Mouse (Mus musculus): ENCODE measurements around the gene Uhrf2. TPM values are rescaled to one million over a fixed set of nuclear protein-coding genes. Genes with fewer than 3 reads are reported as not detected.

The Uhrf2 gene
- polyA plus RNA-seq, 1 experiment from 2014 or later: 57.3 TPM

GRCm38 (mm10) chr19:30029002-30029710 lies 1.2 kb upstream of the Uhrf2 start:
- Histone ChIP-seq H3K4me2 (peak overlapping the region; percentile 84), H3K4me1 (replicated peaks) (peaks cover 36% of the 10 kb centered on the region), H3K4me3 (peak overlapping the region; percentile 100), H3K36me3 (no peaks in the 10 kb centered on the region), H3K27me3 (no peaks in the 10 kb centered on the region), H3K27ac (replicated peaks) (peak overlapping the region; percentile 96), H3K9me3 (no peaks in the 10 kb centered on the region), H3K9ac (peak overlapping the region; percentile 100; the same call in 1 of the 2 replicates)
- WGBS: 16% methylated on average over 11 of the region's 11 CpGs
- no peak for ATAC-seq (ENCODE audit: low read depth)

- WGBS: under 1% methylated on average over 90 of the region's 92 CpGs
- Histone ChIP-seq H3K9ac (peak overlapping the region; percentile 100), H3K4me2 (peak overlapping the region; percentile 84), H3K9me3 (no peaks in the 10 kb centered on the region), H3K27me3 (no peaks in the 10 kb centered on the region), H3K36me3 (no peaks in the 10 kb centered on the region), H3K4me3 (peak overlapping the region; percentile 100), H3K27ac (replicated peaks) (peak overlapping the region; percentile 96), H3K4me1 (replicated peaks) (peaks cover 50% of the 10 kb centered on the region)
- peak; percentile 29; the same call in 1 of the 2 replicates for ATAC-seq (ENCODE audit: low read depth)
Measured at GRCm38 (mm10) chr19:30030636-30031467, 539 bp downstream of the Uhrf2 start.

- H3K4me1 ChIP-seq (replicated peaks): peaks cover 56% of the 10 kb centered on the region
- H3K27ac ChIP-seq (replicated peaks): peak overlapping the region; percentile 96; the same call in 1 of the 2 replicates
- no peaks in the 10 kb centered on the region for H3K27me3 ChIP-seq
- H3K4me3 ChIP-seq: peak overlapping the region; percentile 100
- H3K4me2 ChIP-seq: peak overlapping the region; percentile 84
- no peaks in the 10 kb centered on the region for H3K9me3 ChIP-seq
- no peaks in the 10 kb centered on the region for H3K36me3 ChIP-seq
- under 1% methylated on average over 7 of the region's 7 CpGs for WGBS
- no peak for ATAC-seq (ENCODE audit: low read depth)
- peak overlapping the region; percentile 100 for H3K9ac ChIP-seq
Measured at GRCm38 (mm10) chr19:30031468-30031931, 1.2 kb downstream of the Uhrf2 start.

GRCm38 (mm10) chr19:30032206-30032605 lies 1.9 kb downstream of the Uhrf2 start:
- no peak for ATAC-seq (ENCODE audit: low read depth)
- peaks cover 63% of the 10 kb centered on the region for H3K4me1 ChIP-seq (replicated peaks)
- no peak overlapping the region for H3K27ac ChIP-seq (replicated peaks)
- 34% methylated on average over 3 of the region's 3 CpGs for WGBS
- no peaks in the 10 kb centered on the region for H3K36me3 ChIP-seq
- peak overlapping the region; percentile 100 for H3K4me3 ChIP-seq
- no peaks in the 10 kb centered on the region for H3K27me3 ChIP-seq
- H3K9ac ChIP-seq: peak overlapping the region; percentile 100
- no peaks in the 10 kb centered on the region for H3K9me3 ChIP-seq
- peak overlapping the region; percentile 84 for H3K4me2 ChIP-seq

- Histone ChIP-seq H3K9ac (no peak overlapping the region), H3K27ac (replicated peaks) (no peak overlapping the region), H3K27me3 (no peaks in the 10 kb centered on the region), H3K9me3 (no peaks in the 10 kb centered on the region), H3K4me2 (no peak overlapping the region), H3K36me3 (0 out of 2 replicates have a peak, but pooled peaks cover 3% of the 10 kb centered on the region), H3K4me3 (no peak overlapping the region), H3K4me1 (replicated peaks) (peaks cover 56% of the 10 kb centered on the region)
- 65% methylated on average over 3 of the region's 3 CpGs for WGBS
- no peak for ATAC-seq (ENCODE audit: low read depth)
Measured at GRCm38 (mm10) chr19:30035361-30035760, 5.0 kb downstream of the Uhrf2 start.

- Histone ChIP-seq H3K4me2 (no peak overlapping the region), H3K4me1 (replicated peaks) (no peaks in the 10 kb centered on the region), H3K9me3 (no peaks in the 10 kb centered on the region), H3K36me3 (peaks cover 28% of the 10 kb centered on the region), H3K27me3 (no peaks in the 10 kb centered on the region), H3K9ac (no peak overlapping the region), H3K4me3 (no peak overlapping the region), H3K27ac (replicated peaks) (no peak overlapping the region)
- WGBS: 89% methylated on average over 2 of the region's 2 CpGs
- no peak for ATAC-seq (ENCODE audit: low read depth)
Measured at GRCm38 (mm10) chr19:30043691-30044090, 13.4 kb downstream of the Uhrf2 start.

- WGBS: 97% methylated on average over 1 of the region's 1 CpGs
- no peak for ATAC-seq (ENCODE audit: low read depth)
- Histone ChIP-seq H3K27ac (replicated peaks) (no peak overlapping the region), H3K4me1 (replicated peaks) (no peaks in the 10 kb centered on the region), H3K4me2 (no peak overlapping the region), H3K9me3 (no peaks in the 10 kb centered on the region), H3K9ac (no peak overlapping the region), H3K4me3 (no peak overlapping the region), H3K36me3 (peaks cover 25% of the 10 kb centered on the region), H3K27me3 (no peaks in the 10 kb centered on the region)
Measured at GRCm38 (mm10) chr19:30044630-30045029, 14.3 kb downstream of the Uhrf2 start.

GRCm38 (mm10) chr19:30045857-30046256 lies 15.5 kb downstream of the Uhrf2 start:
- WGBS: 70% methylated on average over 1 of the region's 1 CpGs

GRCm38 (mm10) chr19:30050584-30050983 lies 20.3 kb downstream of the Uhrf2 start:
- Histone ChIP-seq H3K27me3 (no peaks in the 10 kb centered on the region), H3K4me3 (no peak overlapping the region), H3K4me1 (replicated peaks) (no peaks in the 10 kb centered on the region), H3K27ac (replicated peaks) (no peak overlapping the region), H3K9ac (no peak overlapping the region), H3K36me3 (peaks cover 11% of the 10 kb centered on the region), H3K4me2 (no peak overlapping the region), H3K9me3 (no peaks in the 10 kb centered on the region)
- 92% methylated on average over 2 of the region's 2 CpGs for WGBS
- ATAC-seq (ENCODE audit: low read depth): no peak

More at GRCm38 (mm10) chr19:30045857-30046256, 15.5 kb downstream of the Uhrf2 start:
- no peaks in the 10 kb centered on the region for H3K9me3 ChIP-seq
- H3K36me3 ChIP-seq: peaks cover 25% of the 10 kb centered on the region
- H3K27ac ChIP-seq (replicated peaks): no peak overlapping the region
- H3K4me3 ChIP-seq: no peak overlapping the region
- no peak overlapping the region for H3K9ac ChIP-seq
- no peak for ATAC-seq (ENCODE audit: low read depth)
- no peaks in the 10 kb centered on the region for H3K27me3 ChIP-seq
- no peaks in the 10 kb centered on the region for H3K4me1 ChIP-seq (replicated peaks)
- no peak overlapping the region for H3K4me2 ChIP-seq

GRCm38 (mm10) chr19:30051479-30051878 lies 21.2 kb downstream of the Uhrf2 start:
- Histone ChIP-seq H3K27me3 (no peaks in the 10 kb centered on the region), H3K27ac (replicated peaks) (no peak overlapping the region)
- 96% methylated on average over 3 of the region's 3 CpGs for WGBS

GRCm38 (mm10) chr19:30054218-30054617 lies 23.9 kb downstream of the Uhrf2 start:
- Histone ChIP-seq H3K9ac (no peak overlapping the region), H3K27ac (replicated peaks) (no peak overlapping the region), H3K4me1 (replicated peaks) (no peaks in the 10 kb centered on the region), H3K27me3 (no peaks in the 10 kb centered on the region), H3K36me3 (peaks cover 3% of the 10 kb centered on the region; the same call in 1 of the 2 replicates), H3K4me3 (no peak overlapping the region), H3K9me3 (no peaks in the 10 kb centered on the region), H3K4me2 (no peak overlapping the region)
- WGBS: 95% methylated on average over 2 of the region's 2 CpGs
- no peak for ATAC-seq (ENCODE audit: low read depth)

More at GRCm38 (mm10) chr19:30051479-30051878, 21.2 kb downstream of the Uhrf2 start:
- no peak overlapping the region for H3K4me2 ChIP-seq
- H3K4me3 ChIP-seq: no peak overlapping the region
- ATAC-seq (ENCODE audit: low read depth): no peak
- H3K36me3 ChIP-seq: peaks cover 8% of the 10 kb centered on the region
- no peaks in the 10 kb centered on the region for H3K9me3 ChIP-seq
- H3K9ac ChIP-seq: no peak overlapping the region
- no peaks in the 10 kb centered on the region for H3K4me1 ChIP-seq (replicated peaks)

- H3K9me3 ChIP-seq: no peaks in the 10 kb centered on the region
- 70% methylated on average over 4 of the region's 4 CpGs for WGBS
- ATAC-seq (ENCODE audit: low read depth): no peak
- H3K4me3 ChIP-seq: no peak overlapping the region
- H3K4me2 ChIP-seq: no peak overlapping the region
- H3K4me1 ChIP-seq (replicated peaks): peaks cover 6% of the 10 kb centered on the region
- H3K27me3 ChIP-seq: no peaks in the 10 kb centered on the region
- H3K27ac ChIP-seq (replicated peaks): no peak overlapping the region
- no peak overlapping the region for H3K9ac ChIP-seq
- 0 out of 2 replicates have a peak, but pooled peaks cover under 1% of the 10 kb centered on the region for H3K36me3 ChIP-seq
Measured at GRCm38 (mm10) chr19:30065797-30066196, 35.5 kb downstream of the Uhrf2 start.
